Mouse (Mus musculus): ENCODE data around the gene Ccdc144b. TPM values are rescaled to one million over a fixed set of nuclear protein-coding genes. Genes with fewer than 3 reads are reported as not detected.

Ccdc144b gene
- not detected for polyA plus RNA-seq (2017; shearing (Covaris generic))

DNA sequence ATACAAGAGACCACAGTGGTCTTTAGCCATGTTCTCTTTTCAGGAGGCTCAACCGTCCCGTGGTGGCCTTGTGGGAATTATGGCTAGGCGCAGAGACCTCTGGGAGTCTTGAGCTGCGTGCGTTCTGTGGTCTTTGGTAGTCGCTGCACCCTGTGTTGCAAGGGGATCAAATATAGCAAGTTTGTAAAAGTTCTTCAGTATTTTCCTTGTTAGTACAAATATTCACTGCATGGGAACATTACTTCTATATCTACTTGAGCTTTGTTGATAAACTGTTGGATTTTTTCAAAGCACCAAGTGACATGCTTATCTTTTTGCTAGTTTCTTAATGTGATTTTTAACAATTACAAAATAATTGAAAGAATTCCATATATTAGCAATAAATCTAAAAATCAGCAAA is at the start of gene Ccdc144b:
TSS of gene Ccdc144b (minus strand) at position 101 of the 400 bp plus-strand sequence.
- no peak for ATAC-seq

DNA sequence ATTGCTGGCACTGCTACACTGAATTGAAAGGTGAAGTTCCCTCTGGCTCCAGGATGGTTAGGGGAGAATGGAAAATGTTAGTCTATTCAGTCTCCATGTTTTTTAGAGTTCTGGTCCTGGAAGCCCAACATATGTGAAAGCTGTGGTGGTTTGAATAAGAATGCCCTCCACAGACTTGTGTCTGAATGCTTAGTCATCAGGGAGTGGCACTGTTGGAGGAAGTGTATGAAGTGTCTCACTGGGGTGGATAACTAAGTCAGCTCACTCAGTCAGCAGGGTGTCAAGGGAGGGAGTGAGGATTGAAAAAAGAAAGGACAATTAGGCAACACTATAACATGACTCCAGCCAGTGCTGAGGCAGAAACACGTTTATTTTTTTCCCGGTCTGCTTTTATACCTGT is 42.0 kb upstream of the Ccdc144b start:
- ATAC-seq, result no peak

DNA sequence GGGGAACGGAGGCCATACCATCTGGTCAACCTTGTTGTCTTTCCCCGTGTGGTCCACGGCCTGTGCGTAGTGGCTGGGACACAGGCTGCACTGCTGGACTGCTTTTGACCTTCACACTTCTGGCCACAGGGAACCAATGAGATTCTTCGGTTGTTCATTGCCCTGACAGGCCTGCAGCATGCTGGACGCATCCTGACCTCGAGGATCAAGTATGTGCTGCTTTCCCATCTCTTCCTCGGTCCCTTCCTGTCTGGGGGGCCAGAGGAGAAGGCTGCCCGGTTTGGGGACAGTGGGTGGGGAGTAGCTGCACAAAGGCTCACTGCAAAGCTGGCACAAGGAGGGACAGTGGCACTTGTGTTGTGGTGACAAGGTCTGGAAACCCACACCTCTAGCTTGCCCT is 34.2 kb upstream of the Ccdc144b start:
- ATAC-seq, result no peak

DNA sequence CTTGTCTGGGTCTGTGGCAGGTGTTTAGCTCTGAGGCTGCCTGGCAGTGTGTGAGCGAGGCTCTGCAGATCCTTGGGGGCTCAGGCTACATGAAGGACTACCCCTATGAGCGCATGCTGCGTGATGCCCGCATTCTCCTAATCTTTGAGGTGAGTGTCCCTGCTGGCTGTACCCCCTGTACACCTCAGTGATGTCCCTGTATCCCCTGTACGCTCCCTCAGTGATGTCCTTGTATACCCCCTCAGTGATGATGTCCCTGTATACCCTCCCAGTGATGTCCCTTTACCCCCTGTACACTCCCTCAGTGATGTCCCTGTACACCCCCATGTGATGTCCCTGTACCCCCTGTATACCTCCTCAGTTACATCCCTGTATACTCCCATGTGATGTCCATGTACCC is 32.0 kb upstream of the Ccdc144b start:
- no peak for ATAC-seq

DNA sequence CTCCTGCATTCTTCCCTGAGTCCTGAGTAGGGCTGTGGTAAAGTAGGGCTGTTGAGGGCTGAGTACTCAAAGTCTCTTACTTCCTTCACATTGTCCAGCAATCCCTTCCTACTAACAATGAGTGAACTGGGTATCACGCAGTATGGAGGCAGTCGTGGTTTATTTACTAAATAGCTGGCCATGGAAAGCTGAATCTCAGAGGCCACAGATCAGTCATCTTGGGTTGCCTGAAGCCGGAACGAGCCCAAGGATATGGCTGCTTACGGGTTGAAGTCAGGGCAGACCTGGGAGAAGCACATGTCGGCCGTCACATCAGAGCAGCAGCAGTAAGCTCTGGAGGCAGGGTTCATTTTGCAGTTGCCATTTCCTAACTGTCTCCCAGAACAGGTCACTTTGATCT is 30.0 kb upstream of the Ccdc144b start:
- no peak for ATAC-seq

DNA sequence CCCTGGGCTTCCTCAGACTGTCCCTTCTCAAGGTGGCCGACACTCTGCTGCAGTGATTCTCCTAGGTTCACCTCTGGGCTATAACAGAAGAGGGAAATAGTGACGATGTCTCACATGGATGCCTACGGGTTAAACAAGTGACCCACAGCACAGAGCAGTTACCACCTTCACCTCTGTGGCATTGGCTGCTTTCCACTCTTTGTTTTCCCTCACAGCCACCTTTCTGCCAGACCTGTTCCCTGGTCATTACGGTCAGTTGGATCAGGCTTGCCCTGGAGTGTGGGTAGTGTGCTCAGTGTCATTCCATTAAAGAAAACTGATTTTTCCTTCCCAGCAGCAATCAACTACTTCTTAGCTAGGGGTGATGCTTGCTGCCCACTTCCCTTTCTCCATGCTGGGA is 29.5 kb upstream of the Ccdc144b start:
- no peak for ATAC-seq

DNA sequence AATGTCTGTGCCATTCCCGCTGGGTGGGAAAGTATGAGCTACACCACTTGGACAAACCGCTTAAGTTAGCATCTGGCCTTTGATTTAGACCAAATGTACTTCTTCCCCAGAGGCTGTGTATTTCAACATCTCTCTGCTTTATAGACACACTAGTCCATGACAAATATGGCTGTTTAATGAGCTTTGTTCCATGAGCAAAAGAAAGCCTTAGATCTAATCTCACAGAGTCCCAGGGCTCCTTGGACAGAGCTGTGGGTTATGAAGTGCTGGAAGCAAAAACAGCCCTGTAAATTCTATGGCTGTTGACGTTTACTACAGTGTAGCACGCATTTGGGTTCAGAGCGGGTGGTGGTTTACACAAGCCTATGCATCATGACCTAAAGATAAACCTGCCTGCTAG is 27.4 kb upstream of the Ccdc144b start:
- no peak for ATAC-seq

DNA sequence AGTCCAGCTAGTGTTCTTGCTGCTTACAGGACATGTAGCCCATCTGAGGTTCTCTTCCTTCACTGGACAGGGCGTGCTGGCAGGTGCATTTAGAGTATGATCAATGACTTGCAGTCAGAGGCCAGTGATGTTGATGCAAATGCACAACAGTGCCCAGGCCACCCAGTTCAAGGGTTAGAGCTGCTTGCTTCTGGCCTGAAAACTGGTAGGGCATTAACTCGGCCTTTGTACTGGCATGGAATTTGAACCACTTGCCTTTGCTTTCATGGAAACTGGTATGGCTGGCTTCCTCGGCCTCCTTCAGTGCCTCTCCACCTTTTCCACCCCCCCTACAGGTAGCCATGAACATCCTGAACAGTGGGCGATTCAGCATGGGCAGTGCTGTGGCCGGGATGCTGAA is 26.5 kb upstream of the Ccdc144b start:
- no peak for ATAC-seq

DNA sequence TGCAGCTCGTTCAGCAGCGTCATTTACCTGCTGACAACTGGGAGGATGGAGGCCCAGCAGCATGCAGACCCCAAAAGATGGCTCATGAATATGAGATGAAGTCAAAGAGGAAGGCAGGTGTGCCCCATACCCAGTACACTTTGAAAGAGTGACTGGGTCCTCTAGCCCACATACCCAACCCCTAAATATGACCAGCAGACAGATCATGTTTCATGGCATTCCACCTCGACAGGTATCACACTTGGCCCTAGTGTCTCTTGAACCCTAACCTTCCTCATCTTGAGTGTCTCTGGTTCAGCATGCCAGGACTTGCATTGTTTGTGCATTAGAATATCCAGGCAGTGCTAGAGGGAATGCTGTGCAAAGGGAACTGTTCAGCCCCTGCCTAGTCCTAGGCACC is 24.0 kb upstream of the Ccdc144b start:
- no peak for ATAC-seq

DNA sequence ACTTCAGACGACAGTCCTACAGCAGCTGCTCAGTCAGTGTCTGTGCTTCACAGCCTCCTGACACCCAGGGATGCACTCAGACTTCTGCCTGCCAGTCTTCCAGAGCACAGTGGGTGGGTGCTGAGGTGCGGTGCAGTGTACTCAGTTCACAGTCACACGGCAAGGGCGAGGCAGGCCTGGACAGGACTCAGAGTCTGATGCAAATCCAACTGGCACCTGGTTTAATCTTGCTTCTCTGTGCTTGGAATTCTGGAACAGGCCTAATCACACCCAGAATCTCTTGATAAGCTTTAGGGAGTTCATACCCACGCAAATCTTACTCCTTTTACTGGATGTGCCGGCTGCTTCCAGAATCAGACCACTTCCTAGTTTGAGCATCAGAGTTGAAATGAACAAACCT is 22.1 kb upstream of the Ccdc144b start:
- ATAC-seq, result no peak

DNA sequence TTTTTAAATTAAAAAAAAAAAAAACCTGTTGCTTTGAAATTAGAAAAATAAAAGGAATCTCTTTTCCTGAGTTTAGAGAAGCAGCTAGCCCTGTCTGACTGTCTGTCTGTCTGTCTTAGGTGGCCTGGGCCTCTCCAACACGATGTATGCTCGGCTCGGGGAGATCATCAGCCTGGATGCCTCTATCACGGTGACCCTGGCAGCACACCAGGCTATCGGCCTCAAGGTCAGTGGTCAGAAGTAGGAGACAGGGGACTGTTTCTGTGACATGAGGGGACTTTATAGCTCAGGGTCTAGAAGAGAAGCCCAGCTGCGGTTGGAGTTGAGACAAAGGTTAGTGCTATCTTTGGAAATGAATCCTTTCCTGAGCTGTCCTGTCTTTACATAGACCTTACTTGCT is 20.9 kb upstream of the Ccdc144b start:
- no peak for ATAC-seq

DNA sequence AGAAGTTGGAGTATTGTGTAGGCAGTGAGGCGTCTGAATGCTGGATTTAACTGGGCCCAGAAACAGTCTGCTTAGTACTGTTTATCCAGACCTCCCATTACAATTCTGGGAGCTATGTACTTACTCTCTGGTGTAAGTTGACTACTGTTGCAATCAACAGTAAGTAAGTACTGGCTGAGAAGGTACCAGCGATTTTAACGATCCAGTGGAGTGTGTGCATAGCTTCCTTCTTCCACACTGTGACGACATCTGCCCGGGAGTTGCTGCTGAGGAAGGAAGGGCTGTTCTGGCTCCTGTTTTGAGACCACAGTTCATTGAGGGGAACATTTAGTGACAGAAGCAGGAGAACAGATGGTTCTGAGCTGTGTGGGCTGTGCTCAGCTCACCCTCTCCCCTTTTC is 17.7 kb upstream of the Ccdc144b start:
- ATAC-seq, result no peak

DNA sequence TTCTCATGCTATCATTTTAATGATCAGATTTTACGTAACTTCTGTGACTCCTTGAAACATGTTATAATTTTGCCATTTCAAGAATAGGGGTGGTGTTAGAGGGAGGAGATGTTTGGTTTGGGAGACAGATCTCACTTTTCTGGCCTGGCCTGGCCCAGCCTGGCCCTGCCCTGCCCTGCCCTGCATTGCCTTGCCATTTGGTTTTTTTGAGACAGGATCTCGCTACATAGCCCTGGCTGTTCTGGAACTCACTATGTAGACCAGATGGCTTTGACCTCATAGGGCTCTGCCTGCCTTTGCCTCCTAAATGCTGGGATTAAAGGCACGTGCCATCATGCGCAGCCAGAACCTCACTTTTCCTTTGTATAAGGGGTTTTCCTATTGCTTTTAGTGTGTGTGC is 17.1 kb upstream of the Ccdc144b start:
- no peak for ATAC-seq

DNA sequence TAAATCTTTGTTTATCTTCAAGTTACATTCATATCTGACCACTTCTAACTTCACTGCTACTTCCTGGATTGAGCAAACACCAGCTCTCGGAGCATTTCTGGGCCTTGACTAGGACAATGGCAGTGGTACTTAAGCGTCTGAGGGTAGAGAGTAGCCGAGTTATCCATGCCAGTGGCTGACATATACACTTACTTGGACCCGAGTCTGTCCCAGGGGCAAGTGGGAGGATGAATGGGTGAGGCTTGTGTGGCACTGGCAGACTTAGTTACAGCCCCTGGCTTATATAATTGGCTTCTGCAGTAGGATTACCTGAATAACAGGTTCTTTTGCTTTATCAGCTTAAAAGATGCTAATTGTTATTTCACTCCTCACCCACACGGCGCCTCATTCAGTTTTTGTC is 14.4 kb upstream of the Ccdc144b start:
- no peak for ATAC-seq

DNA sequence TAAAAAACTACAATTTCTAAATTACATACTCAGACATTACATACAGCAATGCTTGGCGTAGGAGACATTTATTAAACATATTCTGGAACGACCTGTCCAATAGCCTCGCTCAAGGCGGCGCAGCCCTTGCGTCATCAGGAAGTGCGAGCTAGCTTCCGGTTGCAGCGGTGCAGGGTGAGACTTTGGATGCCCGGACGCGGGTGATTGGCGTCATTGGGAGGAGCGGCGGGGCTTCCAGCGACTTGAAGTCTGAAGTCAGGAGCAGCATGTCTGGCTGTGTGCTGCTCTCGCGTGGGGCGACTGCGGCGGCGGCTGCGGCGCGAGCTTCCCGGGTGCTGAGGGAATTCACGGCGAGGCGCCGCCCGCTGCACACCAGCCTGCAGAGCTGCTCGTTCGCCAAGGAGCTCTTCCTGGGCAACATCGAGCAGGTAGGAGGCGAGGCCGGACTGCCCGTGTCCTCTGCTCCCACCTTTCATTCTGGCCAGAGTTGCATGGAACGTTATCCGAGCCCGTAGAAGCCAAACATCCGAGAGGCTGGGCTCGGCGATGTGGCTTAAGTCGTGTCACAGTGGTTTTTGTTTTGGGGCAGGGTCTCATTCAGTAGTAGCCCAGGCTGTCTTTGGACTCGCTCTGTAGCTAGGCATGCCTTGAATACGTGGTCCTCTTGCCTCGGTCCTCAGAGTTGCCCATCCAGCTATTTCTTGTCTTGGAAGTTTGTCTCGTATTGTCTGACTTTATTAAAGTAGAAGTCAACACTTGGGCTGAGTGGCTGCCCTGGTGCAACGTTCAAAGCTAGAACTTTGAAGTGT is 12.7 kb upstream of the Ccdc144b start, which contains the start of gene Acad9:
TSS of gene Acad9 (plus strand) at position 137 of the 809 bp plus-strand sequence.
- ATAC-seq, result peak; percentile 93

DNA sequence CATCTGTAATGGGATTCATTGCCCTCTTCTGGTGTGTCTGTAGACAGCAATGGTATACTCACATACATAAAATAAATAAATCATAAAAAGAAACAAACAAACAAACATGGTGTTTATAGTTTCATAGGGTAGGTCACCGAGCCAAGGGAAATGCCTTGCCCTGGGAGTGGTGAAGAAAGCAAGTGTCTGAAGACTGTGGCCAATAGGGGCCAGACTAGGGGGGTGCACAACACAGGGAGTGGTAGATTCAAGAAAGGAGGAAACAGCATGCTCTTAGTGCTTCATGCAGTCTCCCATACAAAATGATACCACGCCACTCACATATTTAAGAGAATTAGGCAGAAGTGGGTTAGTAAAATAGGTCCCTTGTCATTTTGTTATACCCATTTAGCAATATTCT is 11.8 kb upstream of the Ccdc144b start:
- ATAC-seq, result no peak

DNA sequence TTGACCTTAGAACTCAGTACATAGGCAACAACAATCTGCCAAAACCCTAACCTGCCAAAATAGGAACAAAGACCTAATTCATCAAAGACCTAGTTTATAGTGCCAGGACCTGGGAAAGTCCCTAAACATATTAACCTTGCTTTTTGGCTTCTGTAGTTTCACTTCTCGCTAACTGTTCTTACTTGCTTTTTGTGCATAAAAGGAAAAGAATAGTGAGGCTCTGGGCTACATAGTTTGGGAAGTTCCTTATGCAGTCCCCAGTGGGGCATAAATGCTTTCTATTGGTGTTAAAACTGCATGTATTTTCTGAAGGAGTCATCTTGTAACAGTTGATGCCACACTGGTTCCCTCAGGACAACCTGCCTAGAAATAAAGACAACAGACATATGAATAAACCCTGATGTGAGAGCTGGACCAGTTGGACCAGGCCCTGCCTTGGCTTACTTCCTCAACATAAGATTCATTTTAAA is 11.3 kb upstream of the Ccdc144b start:
- ATAC-seq, result peak; percentile 38

DNA sequence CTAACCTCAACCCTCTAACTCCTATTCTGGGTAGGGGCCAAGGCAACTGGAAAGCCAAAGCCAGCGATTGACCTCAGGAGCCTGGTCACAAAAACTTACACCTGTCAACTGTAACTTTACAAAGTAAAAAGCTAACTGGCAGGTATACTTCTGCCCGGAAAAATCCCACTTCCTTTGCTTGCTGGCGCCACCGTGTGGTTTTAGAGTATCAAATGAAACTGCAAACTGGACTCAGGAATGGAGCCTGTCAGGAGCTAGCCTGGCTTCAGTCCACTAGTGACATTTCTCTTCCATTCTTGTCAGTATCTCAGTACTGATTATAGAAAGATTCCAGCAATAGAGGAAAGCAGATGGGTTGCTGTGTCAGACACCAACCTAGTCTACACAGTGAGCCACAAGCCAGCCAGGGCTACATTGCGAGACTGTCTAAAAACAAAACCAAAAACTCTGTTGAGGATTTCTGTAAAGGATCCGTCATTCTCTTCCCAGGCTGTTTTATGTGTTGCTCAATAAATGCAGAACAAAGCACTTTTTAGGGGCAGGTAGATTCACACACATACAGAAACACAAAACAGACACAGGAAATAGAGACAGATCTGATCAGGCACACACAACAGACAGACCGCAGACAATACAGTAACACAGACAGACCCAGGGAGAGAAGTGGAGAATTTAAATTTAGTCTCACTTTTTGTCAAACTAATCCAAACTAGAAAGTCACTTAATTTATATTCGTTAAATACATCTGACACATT is 6.9 kb upstream of the Ccdc144b start:
- peak; percentile 78 for ATAC-seq

DNA sequence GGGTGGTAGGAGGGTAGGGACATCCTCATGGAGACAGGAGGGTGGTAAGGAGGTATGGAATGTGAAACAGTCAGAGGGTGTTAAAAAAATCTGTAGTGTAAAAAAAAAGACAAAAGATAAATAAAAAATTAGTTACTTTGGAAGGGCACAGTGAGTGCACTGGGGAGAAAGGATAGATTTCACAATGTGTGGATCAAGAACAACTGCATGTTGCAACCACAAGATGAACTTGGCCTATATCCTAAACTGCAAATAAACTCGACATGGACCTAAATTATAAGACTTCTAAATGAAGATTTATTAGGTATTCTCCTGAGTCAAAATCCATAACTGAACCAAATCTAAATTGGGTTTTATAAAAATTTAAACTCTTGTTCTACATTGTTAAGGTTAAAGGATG is 4.2 kb downstream of the Ccdc144b start:
- ATAC-seq, result no peak

DNA sequence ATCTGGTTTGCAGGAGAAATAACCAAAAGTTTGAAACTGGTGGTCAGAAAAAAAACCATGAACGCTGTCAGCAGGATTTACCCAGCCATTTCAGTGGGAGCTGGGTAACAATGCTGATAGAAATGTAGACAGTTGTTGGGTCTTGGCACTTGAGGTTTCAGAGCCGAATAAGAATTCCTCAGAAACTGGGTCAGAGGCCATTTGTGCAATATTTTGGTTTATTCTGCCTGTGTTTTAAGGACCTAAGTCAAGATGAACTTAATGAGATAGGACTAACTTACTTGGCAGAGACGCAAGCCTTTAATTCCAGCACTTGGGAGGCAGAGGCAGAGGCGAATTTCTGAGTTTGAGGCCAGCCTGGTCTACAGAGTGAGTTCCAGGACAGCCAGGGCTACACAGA is 8.3 kb downstream of the Ccdc144b start:
- no peak for ATAC-seq

DNA sequence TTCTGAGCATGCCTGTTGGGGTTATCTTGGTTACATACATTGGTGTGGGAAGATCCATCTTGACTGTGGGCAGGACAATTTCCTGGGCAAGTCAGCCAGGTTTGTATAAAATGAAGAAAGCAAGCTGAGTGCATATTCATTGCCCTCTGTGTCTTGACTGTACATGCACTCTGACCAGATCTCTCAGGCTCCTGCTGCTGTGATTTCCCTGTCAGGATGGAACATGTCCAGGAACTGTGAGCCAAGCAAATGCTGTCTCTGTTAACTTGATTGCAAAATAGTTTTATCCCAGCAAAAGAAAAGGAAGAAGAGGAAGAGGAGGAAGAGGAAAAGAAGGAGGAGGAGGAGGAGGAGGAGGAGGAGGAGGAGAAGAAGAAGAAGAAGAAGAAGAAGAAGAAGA is 8.8 kb downstream of the Ccdc144b start:
- no peak for ATAC-seq

DNA sequence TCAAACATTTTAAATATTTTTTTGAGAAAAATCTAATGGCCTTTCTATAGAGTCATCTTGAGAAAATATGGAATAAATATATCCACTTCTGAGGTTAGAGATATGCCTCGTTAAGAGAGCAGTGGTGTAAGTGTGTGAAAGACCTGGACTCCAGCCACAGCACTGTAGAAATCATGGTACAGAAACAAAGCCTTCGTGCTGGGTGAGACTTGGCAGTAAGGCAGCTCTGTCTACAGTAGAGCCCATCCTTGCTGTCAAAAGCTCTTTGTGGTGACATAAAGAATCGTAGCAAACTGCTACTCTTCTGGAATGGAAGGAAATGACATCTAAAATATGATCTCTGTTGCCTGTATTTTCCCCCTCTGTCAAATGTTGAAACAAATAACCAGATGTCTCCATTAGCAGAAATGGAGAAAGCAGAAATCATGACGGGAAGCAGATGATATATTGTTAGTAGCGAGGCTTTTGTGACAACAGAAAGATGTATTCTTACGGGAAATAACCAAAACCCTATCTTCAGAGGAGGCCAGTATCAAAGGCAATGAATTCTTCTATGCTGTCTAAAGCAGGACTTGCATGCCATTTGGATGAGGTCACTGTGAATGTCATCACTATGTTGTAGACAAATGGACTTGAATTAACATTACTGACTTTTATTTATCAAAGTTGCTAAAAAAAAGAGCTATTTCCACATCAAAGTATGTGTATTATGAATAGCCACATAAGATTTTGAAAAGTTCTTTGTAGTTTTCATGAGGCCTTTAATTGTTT is 21.4 kb downstream of the Ccdc144b start:
- ATAC-seq, result no peak

DNA sequence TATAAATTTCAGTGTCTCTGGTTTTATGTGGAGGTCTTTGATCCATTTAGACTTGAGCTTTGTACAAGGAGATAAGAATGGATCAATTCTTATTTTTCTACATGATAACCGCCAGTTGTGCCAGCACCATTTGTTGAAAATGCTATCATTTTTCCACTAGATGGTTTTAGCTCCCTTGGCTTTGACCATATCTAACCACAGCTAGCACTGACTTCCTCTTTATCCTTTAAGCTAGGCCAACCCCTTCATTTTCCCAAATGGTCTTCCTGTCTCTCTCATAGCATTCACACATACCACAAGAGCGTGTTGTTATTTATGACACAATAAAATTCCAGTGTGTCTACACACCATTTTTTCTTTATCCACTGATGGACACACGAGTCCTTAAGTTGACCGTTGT is 23.4 kb downstream of the Ccdc144b start:
- ATAC-seq, result no peak

All from activated CD4-positive, CD25-positive, alpha-beta regulatory T cell, adult 4 months (primary cell).